Mouse (Mus musculus): Measurements from ENCODE around the gene Cd163.
"Not testable (repeated sequence)": the region's sequence is repeated elsewhere in the genome, so short reads cannot be mapped to it uniquely, and the experiment has no call there.

Cd163 gene

GRCm38 (mm10) chr6:124304356-124304755 lies at the start of gene Cd163:
Gene Cd163 (plus strand): TSS chr6:124304656.
- DNase-seq (ENCODE audit: low read depth, low spot score), result no peak

DNA sequence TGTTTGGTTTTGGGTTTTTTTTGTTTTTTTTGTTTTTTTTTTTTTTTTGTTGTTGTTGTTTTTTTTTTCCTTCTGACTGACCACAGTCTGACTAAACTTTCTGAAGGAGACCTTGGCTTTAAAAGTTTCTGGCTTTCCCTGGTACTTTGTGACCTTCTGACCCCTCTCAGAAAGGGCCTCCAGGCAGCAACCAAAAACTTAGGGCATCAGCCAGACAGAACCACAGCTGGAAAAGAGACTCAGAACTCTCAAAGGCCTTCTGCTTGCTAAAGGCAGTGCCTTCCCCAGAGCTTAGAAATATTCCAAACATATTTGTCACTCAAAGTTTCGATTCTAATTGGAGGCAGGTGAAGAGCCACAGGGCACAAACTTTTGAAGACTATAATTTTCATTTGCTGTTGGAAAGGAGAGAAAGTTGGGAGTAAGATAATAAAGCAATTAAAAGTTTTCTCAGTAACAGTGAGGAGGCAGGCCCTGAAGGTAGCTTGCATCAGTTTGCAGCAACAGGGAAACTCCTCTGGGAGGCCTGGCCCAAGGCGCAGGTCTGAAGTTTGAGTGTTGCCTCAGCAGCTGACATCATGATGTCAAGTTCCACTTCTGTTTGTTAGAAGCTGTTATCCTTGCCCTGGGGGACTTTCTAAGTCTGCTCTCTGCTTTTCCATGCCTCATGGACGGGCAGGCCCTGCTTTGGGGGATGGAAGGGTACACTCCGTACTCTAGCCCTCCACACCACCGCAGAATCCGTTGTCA lies 48.6 kb upstream of the Cd163 start:
- DNase-seq (ENCODE audit: low read depth, low spot score), result no peak

DNA sequence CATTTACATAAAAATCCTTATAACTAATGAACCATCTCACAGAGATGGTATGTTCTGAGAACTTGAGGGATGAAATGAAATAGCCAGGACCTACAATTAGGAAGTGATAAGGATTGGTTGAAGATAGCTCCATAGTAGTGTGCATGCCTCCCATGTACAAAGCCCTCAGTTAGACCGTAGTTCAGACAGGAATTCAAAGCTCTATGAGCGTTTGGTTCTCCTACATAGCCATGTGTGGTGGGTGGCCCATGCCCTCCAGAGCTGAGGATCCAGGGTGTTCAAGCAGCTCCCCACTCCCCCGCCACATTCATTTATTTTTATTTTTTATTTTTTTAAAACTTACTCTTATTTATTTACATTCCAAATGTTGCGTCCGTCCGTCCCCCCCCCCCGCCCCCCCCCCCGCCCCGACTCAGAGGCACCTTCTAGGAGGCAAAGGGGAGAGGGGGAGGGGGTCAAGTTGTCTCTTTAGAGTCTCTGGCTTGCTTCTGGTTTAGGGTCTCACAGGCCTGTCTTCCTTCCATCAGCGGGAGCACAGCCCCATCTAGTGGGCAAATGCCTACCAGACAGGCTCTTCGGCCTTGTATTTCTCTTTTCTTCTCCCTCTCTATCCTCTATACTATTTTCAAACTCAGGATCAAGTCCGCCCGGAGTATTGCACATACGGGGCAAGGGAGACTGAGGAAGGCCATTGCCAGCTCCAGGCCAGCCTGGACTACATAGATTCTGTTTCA lies 44.1 kb upstream of the Cd163 start:
- DNase-seq (ENCODE audit: low read depth, low spot score), result peak; percentile 59

GRCm38 (mm10) chr6:124262696-124263095 lies 41.8 kb upstream of the Cd163 start:
- DNase-seq (ENCODE audit: low read depth, low spot score), result no peak

GRCm38 (mm10) chr6:124273231-124273880 lies 31.1 kb upstream of the Cd163 start:
- DNase-seq (ENCODE audit: low read depth, low spot score), result no peak

DNA sequence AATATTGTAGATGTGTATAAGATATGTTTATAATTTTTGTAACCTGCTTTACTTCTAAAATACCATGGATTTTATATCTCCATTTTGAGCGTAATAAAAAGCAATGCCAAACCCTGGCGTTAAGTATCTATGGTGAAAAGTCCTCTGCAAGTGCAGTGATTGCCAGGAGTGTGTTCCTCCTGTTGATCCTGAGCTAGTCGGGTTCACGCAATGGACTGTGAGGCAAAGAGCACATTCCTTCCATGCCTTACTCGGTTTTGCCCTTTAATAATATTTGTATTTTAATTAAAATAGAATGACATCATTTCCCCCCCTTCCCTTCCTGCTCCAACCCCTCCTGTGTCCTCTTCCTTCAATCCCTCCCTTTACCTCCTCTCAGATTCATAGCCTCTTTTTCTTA lies 26.8 kb upstream of the Cd163 start:
- DNase-seq (ENCODE audit: low read depth, low spot score), result no peak

GRCm38 (mm10) chr6:124278291-124278690 lies 26.2 kb upstream of the Cd163 start:
- DNase-seq (ENCODE audit: low read depth, low spot score), result no peak

GRCm38 (mm10) chr6:124282731-124283130 lies 21.7 kb upstream of the Cd163 start:
- DNase-seq (ENCODE audit: low read depth, low spot score), result no peak

DNA sequence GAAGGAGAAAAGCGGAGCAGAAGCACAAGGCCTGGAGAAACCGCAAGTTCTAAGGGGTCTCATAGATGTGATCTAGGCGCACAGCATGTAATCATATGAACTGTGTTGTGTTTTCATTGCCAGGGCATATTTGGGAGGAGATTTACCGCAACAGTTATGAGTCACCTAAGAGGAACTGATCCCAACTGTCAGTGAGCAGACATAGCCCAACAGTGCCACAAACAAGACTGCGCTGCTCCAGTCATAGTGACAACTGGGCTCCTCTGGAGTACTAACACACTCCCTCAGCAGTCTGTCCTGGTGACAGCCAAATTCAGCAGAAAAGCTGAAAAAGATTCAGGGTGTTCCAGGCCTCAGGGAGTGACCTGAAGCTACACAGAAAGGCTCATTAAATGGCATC lies 7.1 kb upstream of the Cd163 start:
- not testable (repeated sequence) for DNase-seq (ENCODE audit: low read depth, low spot score)

GRCm38 (mm10) chr6:124301447-124302192 lies 2.8 kb upstream of the Cd163 start:
- DNase-seq (ENCODE audit: low read depth, low spot score), result no peak

DNA sequence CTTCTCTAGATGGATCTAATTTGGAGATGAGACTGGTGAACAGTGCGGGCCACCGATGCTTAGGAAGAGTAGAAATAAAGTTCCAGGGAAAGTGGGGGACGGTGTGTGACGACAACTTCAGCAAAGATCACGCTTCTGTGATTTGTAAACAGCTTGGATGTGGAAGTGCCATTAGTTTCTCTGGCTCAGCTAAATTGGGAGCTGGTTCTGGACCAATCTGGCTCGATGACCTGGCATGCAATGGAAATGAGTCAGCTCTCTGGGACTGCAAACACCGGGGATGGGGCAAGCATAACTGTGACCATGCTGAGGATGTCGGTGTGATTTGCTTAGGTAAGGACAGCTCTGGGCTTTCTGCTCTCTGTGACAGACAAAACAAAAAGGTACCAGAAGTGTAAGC lies 4.5 kb downstream of the Cd163 start:
- DNase-seq (ENCODE audit: low read depth, low spot score), result no peak

DNA sequence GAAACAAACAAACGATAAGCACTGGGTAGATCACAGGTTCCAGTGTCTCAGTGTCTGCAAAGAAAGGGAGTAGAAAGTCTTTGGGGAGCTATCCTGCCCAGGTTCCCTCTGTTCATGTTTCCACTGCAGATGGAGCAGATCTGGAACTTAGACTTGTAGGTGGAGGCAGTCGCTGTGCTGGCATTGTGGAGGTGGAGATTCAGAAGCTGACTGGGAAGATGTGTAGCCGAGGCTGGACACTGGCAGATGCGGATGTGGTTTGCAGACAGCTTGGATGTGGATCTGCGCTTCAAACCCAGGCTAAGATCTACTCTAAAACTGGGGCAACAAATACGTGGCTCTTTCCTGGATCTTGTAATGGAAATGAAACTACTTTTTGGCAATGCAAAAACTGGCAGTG lies 7.8 kb downstream of the Cd163 start:
- no peak for DNase-seq (ENCODE audit: low read depth, low spot score)

DNA sequence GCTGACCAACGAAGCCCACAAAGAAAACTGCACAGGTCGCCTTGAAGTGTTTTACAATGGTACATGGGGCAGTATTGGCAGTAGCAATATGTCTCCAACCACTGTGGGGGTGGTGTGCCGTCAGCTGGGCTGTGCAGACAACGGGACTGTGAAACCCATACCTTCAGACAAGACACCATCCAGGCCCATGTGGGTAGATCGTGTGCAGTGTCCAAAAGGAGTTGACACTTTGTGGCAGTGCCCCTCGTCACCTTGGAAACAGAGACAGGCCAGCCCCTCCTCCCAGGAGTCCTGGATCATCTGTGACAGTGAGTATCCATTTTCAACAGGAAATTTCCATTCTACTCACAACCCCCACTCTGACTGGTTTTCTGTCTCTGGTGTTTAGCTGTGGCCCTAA lies 15.9 kb downstream of the Cd163 start:
- DNase-seq (ENCODE audit: low read depth, low spot score), result no peak

DNA sequence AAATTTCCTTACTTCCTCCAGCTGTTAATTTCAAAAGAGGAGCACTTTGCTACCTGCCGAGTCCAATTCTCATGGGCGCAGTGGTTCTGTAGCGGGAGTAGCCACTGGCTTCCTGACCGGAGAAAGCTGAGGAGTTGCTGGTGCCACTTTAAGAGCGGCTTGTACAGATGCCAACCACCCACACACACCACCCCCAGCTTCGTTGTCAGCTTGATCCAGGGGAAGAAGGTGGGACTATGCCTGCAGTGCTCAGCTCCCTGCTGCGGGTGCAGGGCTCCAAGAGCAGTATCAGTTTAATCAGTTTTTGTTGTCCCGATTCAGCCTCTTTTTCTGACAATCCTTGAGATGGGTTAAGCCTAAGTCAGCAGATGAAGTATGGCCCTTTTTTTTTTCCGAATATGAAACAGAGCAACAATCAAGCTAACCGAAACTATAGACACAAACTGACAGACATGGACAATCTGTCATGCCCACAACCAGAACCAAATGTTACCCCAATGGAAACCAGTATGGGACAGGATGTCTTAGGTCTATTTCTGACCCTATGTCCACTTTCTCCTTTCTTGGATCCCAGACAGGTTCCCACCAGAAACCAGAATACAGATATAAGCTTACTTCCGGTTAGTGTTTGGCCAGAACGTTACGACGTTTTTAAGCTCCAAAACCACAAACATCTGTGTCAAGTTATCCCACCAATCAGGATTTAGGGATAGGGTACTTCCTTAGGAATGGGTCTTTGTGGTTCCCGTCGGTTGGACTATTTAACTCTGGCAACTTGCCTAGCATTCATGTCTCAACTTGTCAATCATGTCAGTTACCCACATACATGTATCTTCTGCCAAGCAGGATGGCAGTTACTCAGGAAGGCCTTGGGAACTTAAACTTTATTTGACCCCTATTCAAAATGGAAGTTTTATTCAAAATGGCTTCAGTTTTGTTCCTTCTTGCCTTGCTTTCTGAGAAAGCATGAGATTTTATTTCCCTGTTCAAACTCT lies 17.3 kb downstream of the Cd163 start:
- DNase-seq (ENCODE audit: low read depth, low spot score), result no peak

DNA sequence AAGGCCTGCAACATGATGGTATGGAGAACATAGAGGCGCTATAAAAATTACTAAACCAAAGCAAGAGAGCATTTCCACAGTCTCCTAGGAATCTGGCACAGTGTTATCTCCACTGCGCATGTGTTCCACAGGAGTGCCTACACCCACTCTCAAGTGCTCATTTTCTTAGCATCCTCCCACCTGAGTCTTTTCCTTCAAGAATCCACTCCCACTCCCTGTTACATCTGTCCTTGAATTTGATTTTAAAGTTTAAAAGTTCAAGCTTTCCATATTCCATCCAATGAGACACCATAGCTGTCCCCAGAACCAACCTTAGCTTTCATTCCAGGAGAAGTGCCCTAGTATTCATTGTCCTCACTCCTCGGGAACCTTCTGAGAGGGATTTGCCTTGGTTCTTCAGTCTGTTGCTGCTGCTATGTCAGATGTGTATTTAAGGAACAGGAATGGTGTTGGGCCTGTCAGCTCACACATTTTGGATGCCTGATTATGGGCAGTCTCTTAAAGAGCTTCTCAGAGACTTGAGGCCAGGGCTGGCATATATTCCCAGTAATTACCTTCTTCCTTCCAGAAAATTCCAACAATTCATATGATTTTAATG lies 24.0 kb downstream of the Cd163 start:
- DNase-seq (ENCODE audit: low read depth, low spot score), result no peak

DNA sequence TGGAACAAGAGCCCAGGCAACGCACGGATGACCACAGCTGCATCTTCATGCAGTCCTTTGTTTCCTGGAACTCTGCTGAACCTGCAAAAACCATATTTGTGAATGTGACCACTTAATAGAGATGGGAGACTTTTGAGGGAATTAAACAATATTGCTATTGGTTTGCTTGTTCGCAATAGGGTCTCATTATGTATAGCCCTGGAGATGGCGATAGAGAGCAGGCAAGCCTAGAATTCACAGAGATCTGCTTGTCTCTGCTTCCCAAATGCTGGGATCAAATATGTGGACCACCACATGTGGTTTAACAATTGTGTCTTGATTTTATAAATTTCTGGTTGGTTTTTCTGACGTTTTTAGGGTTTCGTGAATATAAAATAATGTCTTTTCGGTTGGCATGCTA lies 25.2 kb downstream of the Cd163 start:
- DNase-seq (ENCODE audit: low read depth, low spot score), result no peak

- no peak for DNase-seq (ENCODE audit: low read depth, low spot score)
These were observed 40.6 kb downstream of the Cd163 start for GRCm38 (mm10) chr6:124345096-124345495.

DNA sequence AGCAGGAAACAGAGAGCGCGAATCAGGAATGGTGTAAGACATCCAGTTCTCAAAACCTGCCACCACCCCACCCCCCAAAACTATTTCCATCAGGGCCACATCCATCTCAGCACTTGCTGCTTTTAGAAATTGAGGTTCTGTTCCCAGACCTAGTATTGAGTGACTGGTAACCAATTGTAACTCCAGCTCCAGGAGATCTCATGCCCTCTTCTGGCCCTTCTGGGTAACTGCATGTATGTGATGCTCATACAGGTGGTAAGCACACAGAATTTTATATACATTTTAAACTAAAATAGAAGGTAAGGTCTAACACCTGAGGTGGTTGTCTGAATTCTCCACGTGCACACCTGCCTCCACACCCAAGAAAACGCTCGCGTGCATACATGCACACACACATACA lies 42.2 kb downstream of the Cd163 start:
- DNase-seq (ENCODE audit: low read depth, low spot score), result no peak

GRCm38 (mm10) chr6:124353246-124353645 lies 48.8 kb downstream of the Cd163 start:
- no peak for DNase-seq (ENCODE audit: low read depth, low spot score)

GRCm38 (mm10) chr6:124358953-124359352 lies 54.5 kb downstream of the Cd163 start:
- no peak for DNase-seq (ENCODE audit: low read depth, low spot score)

Measured in brain, embryonic 18.5 days (tissue).